Mouse (Mus musculus): ENCODE data around the gene Crygb.

Crygb gene

DNA sequence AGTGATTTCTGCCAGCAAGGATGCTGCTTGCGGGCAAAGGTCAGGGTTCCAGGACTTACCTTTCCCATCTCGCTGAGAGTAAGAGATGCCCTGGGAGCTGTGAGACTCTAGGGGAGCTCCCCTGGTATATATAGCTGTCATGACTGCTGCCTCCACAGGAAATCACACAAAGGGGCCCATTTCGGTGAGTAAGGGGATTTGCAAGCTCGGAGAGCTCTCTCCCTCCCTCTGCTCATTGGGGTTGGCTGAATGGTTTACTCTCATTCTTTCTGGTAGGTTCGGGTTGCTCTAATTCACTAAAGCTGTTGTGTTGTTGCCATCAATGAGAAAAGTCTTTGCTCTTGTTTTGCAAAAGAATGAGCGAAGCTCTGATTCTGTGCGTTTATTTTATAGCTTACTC is at the start of gene Crygb:
Crygb (minus strand) TSS at position 101 of the 400 bp plus-strand sequence.
- no peak for DNase-seq

DNA sequence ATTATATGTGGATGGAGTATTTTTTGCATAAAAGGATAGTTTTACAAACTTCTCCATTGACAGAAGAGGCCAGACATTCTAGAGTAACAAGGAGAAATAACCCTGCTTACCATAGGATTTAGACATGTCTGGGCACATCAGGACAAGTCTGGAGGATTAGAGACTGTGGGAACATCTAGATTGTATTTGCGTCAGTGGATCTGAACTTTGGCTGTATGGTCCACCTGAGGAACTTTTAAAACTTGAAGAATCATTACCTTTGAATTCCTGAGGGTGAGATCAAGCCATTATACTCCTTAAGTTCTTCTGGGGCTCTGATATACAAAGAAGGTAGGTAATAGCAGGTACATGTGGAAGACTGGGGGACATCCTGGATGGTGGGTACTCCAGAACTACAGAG is 49.6 kb upstream of the Crygb start:
- DNase-seq: no peak

- DNase-seq: no peak
These were observed 48.1 kb upstream of the Crygb start for GRCm38 (mm10) chr1:65130226-65130625.

- DNase-seq: no peak
These were observed 47.6 kb upstream of the Crygb start for GRCm38 (mm10) chr1:65129634-65130180.

- peak; percentile 6 to 11 for DNase-seq
These were observed 40.7 kb upstream of the Crygb start, which contains the start of gene D630023F18Rik for GRCm38 (mm10) chr1:65122574-65123372. D630023F18Rik (minus strand) TSS chr1:65123214.

GRCm38 (mm10) chr1:65119438-65119837 is 37.4 kb upstream of the Crygb start, which contains the start of gene Gm28845:
Gm28845 (minus strand) TSS chr1:65119558.
- no peak for DNase-seq

- no peak for DNase-seq
These were observed 36.2 kb upstream of the Crygb start for GRCm38 (mm10) chr1:65118150-65118913.

DNA sequence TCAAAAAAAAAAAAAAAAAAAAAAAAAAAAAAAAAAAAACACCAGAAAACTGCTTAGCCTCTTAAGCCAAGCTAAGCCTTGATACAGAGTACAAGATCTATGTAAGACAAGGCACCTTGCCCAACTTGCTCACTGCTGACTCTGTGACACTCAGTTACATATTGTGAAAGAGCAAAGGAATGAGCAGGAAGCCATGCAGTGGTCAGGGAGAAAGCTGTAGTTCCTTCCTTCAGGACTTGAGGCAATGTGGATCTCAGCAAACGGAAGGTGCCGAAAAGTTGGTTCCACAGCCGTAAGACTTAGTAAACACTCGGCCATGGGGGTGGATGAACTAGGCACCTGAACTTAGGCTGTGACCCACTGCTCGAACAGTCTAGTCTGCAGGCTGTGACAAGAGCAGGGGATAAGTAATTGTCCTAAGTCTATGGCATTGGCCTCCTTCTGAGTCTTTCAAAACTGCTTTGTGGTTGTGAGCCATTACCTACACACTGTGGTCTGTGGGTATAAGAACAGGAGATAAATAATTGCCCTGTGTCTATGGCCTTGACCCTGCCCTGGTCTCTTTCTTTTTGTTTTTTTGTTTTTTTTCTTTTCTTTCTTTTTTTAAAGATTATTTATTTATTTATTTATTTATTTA is 31.6 kb upstream of the Crygb start:
- no peak for DNase-seq

DNA sequence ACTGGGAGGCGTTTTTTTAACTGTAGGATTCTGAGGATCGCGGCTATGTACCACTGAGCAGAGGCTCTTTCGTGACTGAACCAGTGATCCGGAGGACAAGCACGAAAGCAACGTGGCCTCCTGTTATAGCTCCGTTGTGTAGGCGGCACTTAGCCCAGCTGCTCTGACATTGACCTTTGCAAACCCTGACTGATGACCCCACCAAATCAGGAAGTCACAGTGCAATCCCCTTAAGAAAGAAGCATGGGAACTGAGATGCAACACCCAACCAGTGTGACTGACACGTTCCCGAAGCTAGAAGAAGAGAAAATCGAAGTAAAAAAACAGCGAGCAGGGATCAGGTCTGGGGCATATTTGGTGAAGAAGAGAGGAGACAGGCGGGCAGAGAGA is 30.7 kb upstream of the Crygb start:
- no peak for DNase-seq

GRCm38 (mm10) chr1:65112031-65112806 is 30.1 kb upstream of the Crygb start:
- DNase-seq: peak; percentile 62 to 71

DNA sequence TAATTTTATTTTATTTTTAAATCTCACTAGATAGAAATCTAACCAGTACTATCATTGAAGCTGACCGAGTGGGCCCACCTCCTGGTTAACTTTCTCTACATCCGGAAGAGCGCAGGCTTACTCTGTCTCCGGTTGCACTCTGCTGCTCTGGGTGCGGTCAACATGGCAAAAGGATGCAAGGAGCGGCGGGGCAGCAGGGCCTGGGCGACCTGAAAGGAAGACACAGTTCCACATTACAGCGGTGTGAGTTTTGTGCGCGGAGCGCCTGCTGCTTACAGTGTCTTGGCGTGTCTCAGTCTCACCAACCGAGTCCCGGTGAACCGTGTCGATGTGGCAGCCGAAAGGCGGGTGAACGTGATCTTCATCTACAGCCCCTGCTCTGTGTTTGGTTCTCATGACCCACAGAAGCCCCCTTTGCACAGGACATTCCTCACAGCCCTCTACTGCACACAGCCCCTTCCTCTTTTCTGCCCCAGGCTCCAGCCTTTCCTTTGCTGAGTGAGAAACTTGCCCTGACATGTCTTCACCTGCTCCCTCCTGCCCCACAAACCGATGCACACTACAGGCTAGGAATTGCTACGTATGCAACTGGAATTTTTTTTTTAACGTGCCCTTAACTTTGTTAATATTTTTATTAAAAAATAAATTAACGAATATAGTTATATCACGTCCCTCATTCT is 27.8 kb upstream of the Crygb start:
- no peak for DNase-seq

DNA sequence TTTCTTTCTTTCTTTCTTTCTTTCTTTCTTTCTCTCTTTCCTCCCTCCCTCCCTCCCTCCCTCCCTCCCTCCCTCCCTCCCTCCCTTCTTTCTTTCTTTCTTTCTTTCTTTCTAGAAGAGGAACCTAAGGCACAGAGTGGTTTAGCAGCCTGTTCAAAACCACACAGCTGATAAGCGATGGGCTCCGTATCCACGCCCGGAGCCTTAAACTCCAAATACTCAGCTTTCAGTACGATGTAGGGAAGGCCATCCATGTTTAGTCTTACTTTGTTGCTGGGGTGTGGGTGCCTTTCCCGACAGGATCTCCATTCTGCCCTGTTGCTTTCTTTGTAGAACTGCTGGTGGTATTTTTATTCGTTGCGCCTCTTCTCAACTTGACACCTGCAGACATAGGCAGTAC is 27.1 kb upstream of the Crygb start:
- no peak for DNase-seq

- DNase-seq: no peak
These were observed 25.7 kb upstream of the Crygb start for GRCm38 (mm10) chr1:65107654-65108279.

DNA sequence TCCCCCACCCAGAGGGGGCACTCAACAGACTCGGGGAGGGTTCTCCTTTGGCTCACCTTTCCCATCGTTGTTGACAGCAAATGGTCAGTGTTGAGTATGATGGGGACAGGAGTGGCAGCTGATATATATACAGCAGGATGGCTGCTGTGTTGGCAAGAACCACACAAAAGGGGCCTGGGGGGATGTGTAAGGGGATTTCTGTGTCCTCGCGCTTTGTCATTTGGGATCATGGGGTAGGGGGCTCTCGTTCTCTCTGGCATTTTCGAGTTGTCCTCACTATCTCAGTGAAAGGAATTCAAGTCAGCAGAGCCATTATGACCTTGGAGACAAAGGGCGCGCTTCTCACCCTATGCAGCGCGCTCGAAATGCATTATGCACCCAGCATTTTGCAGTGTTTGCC is 21.2 kb upstream of the Crygb start, which contains the start of gene Cryga:
Cryga (minus strand) TSS at position 101 of the 400 bp plus-strand sequence.
- DNase-seq: no peak

GRCm38 (mm10) chr1:65096953-65097352 is 14.9 kb upstream of the Crygb start:
- DNase-seq: no peak

GRCm38 (mm10) chr1:65091566-65091965 is 9.5 kb upstream of the Crygb start:
- no peak for DNase-seq

DNA sequence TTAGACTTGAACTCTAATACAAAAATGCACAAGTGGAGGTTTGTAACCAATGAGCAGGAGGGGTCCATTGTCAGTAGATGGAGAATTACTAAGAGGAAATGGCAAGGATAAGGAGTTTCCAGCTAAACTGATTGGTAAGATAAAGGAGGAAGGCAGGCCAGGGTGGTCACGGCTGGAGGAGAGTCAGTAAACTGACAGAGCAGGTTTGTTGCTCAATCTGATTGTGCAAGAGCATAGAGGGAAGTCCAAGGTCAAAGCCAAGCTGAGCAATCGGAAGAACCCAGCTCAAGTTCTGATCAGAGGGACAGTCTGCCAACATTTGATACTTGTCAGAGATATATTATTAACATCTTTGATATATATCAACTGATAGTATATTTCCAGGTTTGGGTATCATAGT is 8.3 kb upstream of the Crygb start:
- DNase-seq: no peak

DNA sequence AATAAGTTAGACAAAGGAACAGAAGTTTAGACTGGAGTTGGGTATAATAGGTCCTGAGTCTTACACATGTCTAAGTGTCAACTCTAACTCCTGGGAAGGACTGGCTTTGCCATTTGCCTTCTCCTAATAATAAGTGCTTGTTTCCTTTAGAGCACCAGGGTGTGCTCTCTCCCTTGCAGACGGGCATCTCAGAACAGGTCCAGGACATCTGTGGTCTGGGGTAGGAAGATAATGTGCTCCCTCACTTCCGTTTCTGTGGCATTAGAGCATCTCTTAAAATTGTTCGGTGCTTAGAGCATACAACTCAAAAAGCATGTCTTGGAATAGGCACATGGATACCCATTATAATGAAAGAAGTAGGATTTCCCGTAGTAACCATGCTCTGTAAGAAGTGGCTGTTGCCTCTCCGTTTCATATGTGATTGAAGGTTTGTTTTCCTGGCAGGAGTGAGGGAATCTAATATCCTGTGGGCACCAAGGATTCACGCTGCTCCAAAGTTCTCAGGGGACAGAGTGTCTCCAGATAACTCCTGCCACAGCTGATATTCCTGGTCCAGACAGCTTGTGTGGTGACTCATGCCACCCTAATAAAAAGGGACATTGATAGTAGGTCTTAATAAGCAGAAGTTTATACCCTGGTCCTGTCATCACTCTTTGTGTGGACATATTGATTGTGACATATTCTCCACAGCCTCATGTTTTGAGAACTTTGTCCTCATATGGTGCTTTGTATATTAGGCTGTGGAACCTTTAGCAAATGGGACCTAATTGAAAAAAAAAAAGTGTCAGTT is 6.7 kb upstream of the Crygb start:
- no peak for DNase-seq

DNA sequence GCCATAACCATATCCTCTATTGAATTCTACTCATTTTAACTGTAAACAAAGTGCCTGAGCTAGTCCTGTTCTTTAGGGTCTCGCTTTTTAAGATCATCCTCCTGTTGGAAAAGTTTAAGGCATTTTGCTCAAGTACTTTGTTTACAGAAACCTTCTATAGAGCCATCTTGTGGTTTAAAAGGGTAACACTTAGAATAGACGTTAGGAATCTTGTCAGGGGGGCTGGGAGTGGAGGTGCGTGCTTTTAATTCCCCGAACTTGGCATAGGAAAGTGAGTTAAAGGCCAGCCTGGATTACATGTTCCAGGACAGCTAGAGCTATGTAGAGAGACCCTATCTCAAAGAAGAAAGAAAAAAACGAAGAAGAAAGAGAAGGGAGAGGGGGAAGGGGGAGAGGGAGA is 6.5 kb downstream of the Crygb start:
- DNase-seq: no peak

DNA sequence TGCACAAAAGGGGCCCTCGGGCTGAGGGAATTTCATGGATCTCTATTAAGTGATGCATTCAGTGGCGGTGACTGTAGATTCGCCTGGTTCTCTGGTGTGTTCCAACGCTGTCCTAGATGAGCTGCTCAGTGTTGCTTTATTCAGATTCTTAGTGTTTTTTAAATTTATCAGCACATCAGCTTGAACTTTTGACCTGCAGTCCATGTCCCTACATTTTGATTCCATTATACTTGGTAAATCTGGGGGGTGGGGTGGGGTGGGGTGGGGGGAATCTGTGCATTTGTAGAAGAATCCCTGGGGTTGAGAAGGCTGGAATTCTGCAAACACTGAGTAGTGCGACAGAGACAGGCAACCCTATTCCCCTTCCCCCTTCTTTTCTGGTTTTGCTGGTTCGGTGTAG is 8.5 kb downstream of the Crygb start, which contains the start of gene Crygc:
Crygc (minus strand) TSS at position 101 of the 400 bp plus-strand sequence.
- DNase-seq: no peak
